Mouse (Mus musculus) megakaryocyte-erythroid progenitor cell, adult 5-6 weeks (primary cell): ENCODE results near the gene Capn11. TPM values are rescaled to one million over a fixed set of nuclear protein-coding genes. Genes with fewer than 3 reads are reported as not detected.

Experiments used
- ATAC-seq: replicated peaks from 2 replicates; pipeline ENCODE4 v1.8.0; 2016; ENCODE audit warnings: mild to moderate bottlenecking, inconsistent platforms; ENCODE audit not compliant: severe bottlenecking, poor library complexity, low FRiP score, low TSS enrichment
- total RNA-seq, 2 experiments: library from RNA; stranded (forward) in 1 of 2; stranded (reverse) in 1 of 2; fragments of 200-1000, 215-1000 nt in 1 of 2; fragments of >200 nt in 1 of 2; fragmentation: Nextera tagmentation in 1 of 2; gene quantifications; 2 replicates each; pipeline ENCODE4 v1.2.3; 2014 to 2017

Gene Capn11
- total RNA-seq, 2 experiments from 2014 or later, result 0.98 TPM; not detected in 1

- peak; percentile 58 for ATAC-seq
These were observed 26.3 kb upstream of the Capn11 start for GRCm38 (mm10) chr17:45685171-45686092.

DNA sequence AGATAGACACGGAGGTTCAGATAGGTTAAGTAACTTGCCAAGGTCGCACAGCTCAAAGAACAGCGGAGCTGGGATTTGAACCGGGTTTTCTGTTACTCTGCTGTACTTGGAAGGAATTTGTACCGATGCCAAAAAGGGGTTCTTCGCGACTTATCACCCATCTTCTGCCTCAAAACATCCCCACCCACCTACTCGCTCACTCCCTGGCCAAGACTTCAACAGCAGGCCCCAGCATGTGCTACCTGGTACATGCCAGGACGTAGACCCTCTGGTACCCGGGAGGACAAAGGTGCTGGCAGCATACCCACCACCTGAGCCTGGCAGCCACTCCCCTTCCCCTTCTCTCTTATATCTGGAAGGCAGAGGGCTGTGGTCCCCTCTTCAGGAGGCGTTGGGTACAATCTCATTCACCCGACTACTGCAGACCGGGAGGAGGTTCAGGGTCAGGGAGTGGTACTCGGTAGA is 25.6 kb upstream of the Capn11 start:
- ATAC-seq, result peak; percentile 14; the same call in 1 of the 2 replicates

- ATAC-seq, result no peak
These were observed 23.7 kb upstream of the Capn11 start for GRCm38 (mm10) chr17:45682843-45683242.

DNA sequence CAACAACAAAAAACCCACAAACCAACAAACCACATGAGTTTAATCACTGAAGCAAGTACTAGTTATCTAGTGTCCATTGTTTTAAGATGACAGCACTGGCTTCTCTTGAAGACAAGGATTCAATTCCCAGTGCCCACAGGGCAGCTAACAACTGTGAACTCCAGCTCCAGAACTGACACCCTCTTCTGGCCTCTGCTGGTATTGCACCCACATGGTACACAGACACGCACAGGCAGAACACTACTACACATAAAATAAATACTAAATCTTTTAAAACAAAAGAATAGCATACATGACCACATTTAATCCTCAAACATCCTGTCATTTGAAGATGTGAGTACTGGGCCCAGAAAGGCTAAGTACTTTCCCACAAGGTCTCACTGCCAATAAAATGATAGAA is 22.5 kb upstream of the Capn11 start:
- ATAC-seq, result no peak

GRCm38 (mm10) chr17:45680391-45680980 is 21.4 kb upstream of the Capn11 start:
- ATAC-seq, result no peak

DNA sequence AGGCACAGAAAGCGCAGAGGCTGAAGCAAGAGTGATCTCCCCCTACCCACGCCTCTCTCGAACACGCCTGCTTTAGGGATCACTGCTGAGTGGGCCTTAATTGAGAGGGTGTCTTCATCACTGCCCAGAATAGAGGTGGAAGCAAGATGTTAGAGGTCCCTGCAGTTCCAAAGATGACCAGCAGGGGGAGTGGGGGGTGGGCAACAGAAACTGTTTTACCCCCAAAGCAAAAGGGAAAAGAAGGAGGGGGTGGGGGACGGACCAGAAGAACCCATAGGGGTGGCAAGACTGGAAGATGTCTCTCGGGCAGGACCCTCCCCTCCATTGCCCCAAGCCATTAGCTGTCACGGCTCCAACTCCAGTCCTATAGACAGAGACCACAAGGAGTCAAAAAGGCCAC is 19.0 kb upstream of the Capn11 start:
- ATAC-seq, result peak; percentile 35; the same call in 1 of the 2 replicates

- no peak for ATAC-seq
These were observed 13.5 kb upstream of the Capn11 start for GRCm38 (mm10) chr17:45672598-45672997.

DNA sequence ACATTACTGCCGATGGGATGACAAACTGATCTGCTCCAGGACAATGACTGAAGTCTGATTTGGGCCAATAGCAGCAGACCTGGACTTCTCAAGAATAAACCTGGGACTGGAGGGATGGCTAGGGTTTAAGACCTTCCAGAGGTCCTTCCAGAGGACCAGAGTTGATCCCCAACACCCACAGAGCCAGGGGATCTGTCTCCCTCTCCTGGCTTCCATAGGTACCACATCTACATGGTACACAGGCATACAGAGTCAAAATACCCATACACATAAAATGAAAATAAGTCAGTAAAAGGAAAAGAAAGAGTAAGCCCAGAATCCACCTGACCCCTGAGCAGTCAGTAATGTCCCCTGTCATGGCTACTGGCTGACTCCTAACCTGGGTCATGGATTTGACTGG is 12.7 kb upstream of the Capn11 start:
- ATAC-seq, result 0 out of 2 replicates have a peak, but pooled peaks have one; percentile 53

GRCm38 (mm10) chr17:45667986-45668385 is 8.9 kb upstream of the Capn11 start:
- ATAC-seq, result no peak

- no peak for ATAC-seq
These were observed 8.4 kb upstream of the Capn11 start for GRCm38 (mm10) chr17:45667481-45667880.

GRCm38 (mm10) chr17:45666091-45666490 is 7.0 kb upstream of the Capn11 start:
- no peak for ATAC-seq

DNA sequence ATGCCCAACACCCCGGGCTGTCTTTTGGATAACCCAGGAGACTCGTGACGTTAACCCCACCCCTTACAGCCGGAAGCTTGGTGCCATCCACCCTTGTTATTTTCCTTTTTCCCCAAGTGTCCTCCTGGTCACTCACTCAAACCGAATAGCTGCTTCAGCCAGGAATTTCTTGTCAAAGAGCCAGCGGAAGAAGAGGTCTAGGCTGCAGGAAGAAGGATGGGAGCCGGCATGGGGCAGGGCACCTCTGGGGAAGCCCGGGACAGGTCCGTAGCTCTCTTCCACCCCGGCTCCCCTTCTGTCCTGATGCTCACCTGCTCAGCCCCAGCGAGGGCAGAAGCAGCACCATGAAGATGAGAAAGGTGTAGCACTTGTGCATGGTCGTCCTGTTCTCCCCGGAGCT is 5.5 kb upstream of the Capn11 start:
- ATAC-seq, result no peak

GRCm38 (mm10) chr17:45663106-45663919 is 4.2 kb upstream of the Capn11 start:
- ATAC-seq, result peak; percentile 77

DNA sequence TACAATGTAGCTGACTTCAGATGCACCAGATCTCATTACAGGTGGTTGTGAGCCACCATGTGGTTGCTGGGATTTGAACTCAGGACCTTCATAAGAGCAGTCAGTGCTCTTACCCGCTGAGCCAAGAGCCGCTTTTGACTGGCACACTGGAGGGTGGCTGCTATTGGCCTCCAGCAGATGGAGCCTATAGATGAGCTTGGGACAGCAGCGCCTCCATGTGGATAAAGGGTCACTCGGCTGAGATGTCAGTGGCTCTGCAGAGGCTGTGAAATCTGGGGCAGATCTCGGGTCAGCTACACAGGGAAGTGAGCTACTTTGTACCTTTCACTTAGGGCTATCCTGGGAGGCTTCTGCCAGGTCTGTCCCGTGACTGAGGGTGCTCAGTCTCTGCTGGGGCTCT is 3.3 kb downstream of the Capn11 start:
- peak; percentile 67 for ATAC-seq

GRCm38 (mm10) chr17:45653233-45653632 is 5.9 kb downstream of the Capn11 start:
- ATAC-seq, result peak; percentile 89

DNA sequence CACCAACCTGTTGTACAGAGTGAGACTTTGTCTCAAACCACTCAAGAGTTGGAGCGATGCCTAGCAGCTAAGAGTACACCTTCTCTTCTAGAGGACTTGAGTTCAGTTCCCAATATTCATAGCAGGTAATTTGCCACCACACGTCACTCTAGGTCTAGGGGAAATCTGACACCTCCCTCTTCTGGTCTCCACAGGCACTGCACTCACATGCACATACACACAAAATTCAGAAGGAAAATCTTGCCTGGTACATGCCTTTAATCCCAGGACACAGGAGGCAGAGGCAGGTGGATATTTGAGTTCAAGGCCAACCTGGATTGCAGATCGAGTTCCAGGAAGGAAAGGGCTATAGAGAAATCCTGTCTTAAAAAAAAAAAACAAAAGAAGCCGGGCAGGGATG is 14.9 kb downstream of the Capn11 start:
- no peak for ATAC-seq

DNA sequence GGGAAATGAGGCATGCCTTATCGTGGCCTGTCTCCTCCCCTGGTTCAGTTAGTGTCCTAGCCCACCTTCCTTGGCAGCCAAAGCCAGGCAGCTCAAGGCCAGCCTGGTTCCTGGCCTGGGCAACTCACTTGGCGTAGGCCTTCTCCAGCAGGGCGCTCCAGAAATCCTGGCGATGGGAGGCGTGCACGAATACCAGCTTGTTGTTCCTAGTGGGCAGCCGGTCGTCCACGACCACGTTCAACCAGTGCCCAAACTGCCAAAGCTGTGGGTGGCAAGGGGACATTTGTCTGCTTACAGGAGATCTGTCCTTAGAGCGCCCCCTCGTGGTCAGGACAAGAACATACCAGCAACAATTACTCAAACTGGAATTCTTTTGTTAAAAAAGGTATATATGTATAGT is 16.4 kb downstream of the Capn11 start:
- ATAC-seq, result peak; percentile 70

- ATAC-seq, result no peak
These were observed 17.1 kb downstream of the Capn11 start for GRCm38 (mm10) chr17:45641981-45642380.

DNA sequence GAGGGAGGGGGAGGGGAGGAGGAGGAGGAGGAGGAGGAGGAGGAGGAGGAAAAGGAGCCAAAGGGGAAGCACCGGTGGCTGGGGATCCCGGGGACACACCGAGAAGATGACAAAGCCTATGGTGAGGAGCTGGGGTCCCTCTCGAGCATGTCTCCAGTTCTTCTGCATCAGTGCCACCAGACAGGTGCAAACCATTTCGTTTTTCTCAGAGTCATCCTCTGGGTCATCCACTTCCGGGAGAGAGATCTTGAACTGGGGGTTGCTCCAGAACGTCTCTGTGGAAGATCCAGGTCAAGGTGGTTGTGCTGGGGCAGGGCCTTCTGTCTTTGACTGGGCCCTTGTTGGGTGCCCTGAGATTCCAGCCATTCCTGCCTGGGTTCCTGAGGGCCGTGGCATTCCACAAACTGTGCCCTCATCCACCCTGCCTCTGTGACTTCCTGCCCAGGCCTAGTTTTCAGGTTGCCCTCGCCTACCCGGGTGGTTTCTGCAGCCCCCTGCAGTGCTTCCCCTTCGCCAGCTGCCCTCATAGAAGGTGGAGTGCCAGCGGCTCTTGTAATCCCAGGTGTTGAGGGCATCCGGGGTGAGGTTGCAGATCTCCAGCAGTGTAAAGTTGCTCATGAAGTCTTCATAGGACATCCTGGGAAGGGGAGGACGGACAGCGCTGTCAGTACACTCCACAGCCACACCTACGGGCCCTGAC is 20.4 kb downstream of the Capn11 start:
- no peak for ATAC-seq
